Mouse (Mus musculus) liver, embryonic 14.5 days (tissue): ENCODE data around the gene Xbp1. TPM values are rescaled to one million over a fixed set of nuclear protein-coding genes. Genes with fewer than 3 reads are reported as not detected.
"Not testable (repeated sequence)": the region's sequence is repeated elsewhere in the genome, so short reads cannot be mapped to it uniquely, and the experiment has no call there.

ENCODE experiments used
- ATAC-seq: fragments of 200-750 bp; cut with Nextera tagmentation; 2 replicates; pipeline ENCODE4 v1.8.0; 2017; ENCODE audit warnings: moderate number of reproducible peaks, mild to moderate bottlenecking, moderate library complexity; ENCODE audit not compliant: insufficient read depth
- DNase-seq, 3 experiments: peaks; one replicate each; pipeline ENCODE4 v3.0.0-alpha.2; 2012 to 2013; ENCODE audit warnings: low read depth in 3 of 3, low spot score in 3 of 3
- H3K27ac ChIP-seq: fragments of 300-500 bp; sonication (generic); 2 replicates; pipeline ENCODE4 v1.5.1; 2014; ENCODE audit warnings: moderate library complexity, mild to moderate bottlenecking, control low read depth, inconsistent platforms
- H3K27me3 ChIP-seq: fragments of 300-500 bp; sonication (generic); 2 replicates; pipeline ENCODE4 v1.6.1; 2014; ENCODE audit warnings: mild to moderate bottlenecking, low read length, moderate library complexity; ENCODE audit not compliant: control insufficient read depth, insufficient read depth
- H3K36me3 ChIP-seq: fragments of 300-500 bp; sonication (generic); replicated peaks from 2 replicates; pipeline ENCODE4 v1.6.1; 2014; ENCODE audit warnings: low read depth; ENCODE audit not compliant: control insufficient read depth, insufficient read depth
- H3K4me1 ChIP-seq, 2 experiments: fragments of 200-500 bp in 1 of 2; fragments of 300-500 bp in 1 of 2; sonication (generic) in 1 of 2; replicated peaks; 2 replicates each; pipeline ENCODE4 v1.6.1; 2012 to 2014; ENCODE audit warnings: antibody characterized with exemption in 1 of 2, inconsistent platforms in 1 of 2, low read length in 1 of 2; ENCODE audit not compliant: control insufficient read depth in 2 of 2, insufficient read depth in 2 of 2
- H3K4me2 ChIP-seq: fragments of 300-500 bp; sonication (generic); 2 replicates; pipeline ENCODE4 v1.6.1; 2014; ENCODE audit warnings: low read depth, mild to moderate bottlenecking, control low read depth, moderate library complexity
- H3K4me3 ChIP-seq, 2 experiments: fragments of 200-500 bp in 1 of 2; fragments of 300-500 bp in 1 of 2; sonication (generic) in 1 of 2; 2 replicates each; pipeline ENCODE4 v1.5.1; 2012 to 2014; ENCODE audit warnings: low read depth in 2 of 2, low read length in 2 of 2, mild to moderate bottlenecking in 2 of 2, control low read depth in 1 of 2, inconsistent platforms in 1 of 2, moderate library complexity in 1 of 2; ENCODE audit not compliant: insufficient read depth in 1 of 2
- H3K9ac ChIP-seq: fragments of 300-500 bp; sonication (generic); replicated peaks from 2 replicates; pipeline ENCODE4 v1.6.1; 2014; ENCODE audit warnings: mild to moderate bottlenecking, control low read depth, moderate library complexity
- H3K9me3 ChIP-seq: fragments of 300-500 bp; sonication (generic); 2 replicates; pipeline ENCODE4 v1.6.1; 2016; ENCODE audit warnings: low read length, mixed read lengths; ENCODE audit not compliant: control insufficient read depth
- CTCF ChIP-seq: IDR thresholded peaks from 2 replicates; pipeline ENCODE4 v1.5.1; 2016; ENCODE audit warnings: antibody characterized with exemption, low read depth, control low read depth
- EP300 ChIP-seq: IDR thresholded peaks from 2 replicates; pipeline ENCODE4 v1.6.1; 2016; ENCODE audit warnings: antibody characterized with exemption, low read depth
- WGBS: fragments of 180-500 bp; shearing (Covaris S2); extraction: QIAGEN DNeasy Blood & Tissue Kit; methylation state at CpG from one replicate; pipeline ENCODE4 v1.1.7; 2014; ENCODE audit not compliant: insufficient replicate concordance; 5-methylcytosine and 5-hydroxymethylcytosine counted together
- polyA plus RNA-seq, 2 experiments: library from polyadenylated mRNA; depleted of rRNA in 1 of 2; stranded (reverse) in 1 of 2; unstranded in 1 of 2; fragments of >200 nt; fragmentation: Nextera tagmentation in 1 of 2; extraction: Ambion mirVana in 1 of 2; gene quantifications; 2 replicates each; pipeline versions ENCODE4 v1.2.1 to v1.2.3; 2012 to 2014

The Xbp1 gene
- polyA plus RNA-seq, 2 experiments, result 33.6 to 92.5 TPM

DNA sequence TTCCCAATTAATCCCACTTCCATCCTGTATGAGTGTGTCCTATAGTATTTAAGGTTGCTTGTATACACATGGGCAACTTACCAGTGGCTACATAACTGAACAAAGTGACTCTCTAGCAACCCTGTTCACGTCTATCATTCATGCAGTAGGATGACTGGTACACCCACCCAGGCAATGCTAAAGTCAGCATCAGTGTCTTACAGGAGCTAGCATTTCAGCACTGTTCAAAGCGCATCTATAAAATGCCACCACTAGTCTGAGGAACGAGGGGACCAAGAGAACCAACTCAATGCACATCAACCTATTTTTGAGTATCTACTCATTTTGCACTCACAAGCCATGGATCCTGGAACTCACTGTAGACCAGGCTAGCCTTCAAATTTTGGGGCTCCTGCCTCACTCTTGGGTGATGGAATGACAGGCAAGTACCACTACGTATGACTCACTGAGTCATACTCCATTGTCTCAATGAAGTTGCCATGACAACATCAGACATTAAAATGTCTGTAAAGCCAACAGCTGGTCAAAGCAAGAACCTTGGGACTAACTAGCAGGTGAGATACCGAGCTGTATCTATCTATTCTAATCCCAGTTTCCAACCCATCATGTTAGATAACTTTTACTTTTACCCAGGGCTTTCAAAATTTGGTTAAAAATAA is 7.5 kb downstream of the Xbp1 start:
- TF ChIP-seq EP300, result no peak
- TF ChIP-seq CTCF, result no peak
- WGBS, result 68% methylated on average over 5 of the region's 5 CpGs
- ATAC-seq, result no peak

DNA sequence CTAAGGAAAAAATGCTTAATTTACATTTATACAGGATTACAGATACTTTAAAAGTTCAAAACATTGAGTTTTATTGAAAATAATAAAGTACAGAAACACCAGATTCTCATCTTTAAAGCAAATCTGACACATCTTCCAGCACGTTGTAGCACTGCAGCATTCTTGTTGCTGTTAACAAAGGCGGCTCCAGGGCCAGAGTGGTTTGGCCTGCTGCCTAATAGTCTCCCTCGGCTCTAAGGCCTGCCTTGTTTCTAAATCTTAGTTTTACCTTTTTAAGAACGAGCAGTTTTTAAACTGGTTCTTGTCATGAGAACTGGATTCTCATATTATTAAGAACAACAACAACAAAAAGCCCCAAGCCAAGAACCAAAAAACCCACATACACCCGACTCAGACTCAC is 8.4 kb downstream of the Xbp1 start:
- no peak overlapping the region for H3K27ac ChIP-seq
- H3K9ac ChIP-seq, result no peak overlapping the region
- no peak overlapping the region for H3K4me2 ChIP-seq
- H3K9me3 ChIP-seq, result no peaks in the 10 kb centered on the region
- H3K4me3 ChIP-seq, result no peak overlapping the region
- H3K4me1 ChIP-seq, result no peaks in the 10 kb centered on the region
- H3K36me3 ChIP-seq, result peaks cover 78% of the 10 kb centered on the region
- DNase-seq (no peak), ATAC-seq (no peak)
- WGBS, result 70% methylated on average over 5 of the region's 5 CpGs
- no peaks in the 10 kb centered on the region for H3K27me3 ChIP-seq
- TF ChIP-seq EP300 (no peak), CTCF (no peak)

More for the DNA sequence above, 7.5 kb downstream of the Xbp1 start:
- H3K4me1 ChIP-seq, result 0 out of 4 replicates have a peak, but pooled peaks cover 0 to under 1% of the 10 kb centered on the region in 2 experiments
- H3K4me3 ChIP-seq, result no peak overlapping the region
- no peak overlapping the region for H3K9ac ChIP-seq
- no peaks in the 10 kb centered on the region for H3K9me3 ChIP-seq
- no peak overlapping the region for H3K4me2 ChIP-seq
- H3K27ac ChIP-seq, result no peak overlapping the region
- no peak for DNase-seq
- no peaks in the 10 kb centered on the region for H3K27me3 ChIP-seq
- peaks cover 78% of the 10 kb centered on the region for H3K36me3 ChIP-seq

GRCm38 (mm10) chr11:5530172-5530571 is 9.7 kb downstream of the Xbp1 start:
- Histone ChIP-seq H3K4me3 (no peak overlapping the region), H3K9ac (no peak overlapping the region), H3K4me1 (no peaks in the 10 kb centered on the region), H3K27ac (no peak overlapping the region), H3K9me3 (no peaks in the 10 kb centered on the region), H3K27me3 (no peaks in the 10 kb centered on the region), H3K36me3 (peaks cover 75% of the 10 kb centered on the region), H3K4me2 (no peak overlapping the region)
- no peak for DNase-seq
- ATAC-seq, result no peak
- TF ChIP-seq EP300 (no peak), CTCF (no peak)
- WGBS, result 72% methylated on average over 5 of the region's 5 CpGs

- ATAC-seq (no peak), DNase-seq (no peak)
- H3K27me3 ChIP-seq, result no peaks in the 10 kb centered on the region
- H3K4me2 ChIP-seq, result no peak overlapping the region
- peaks cover 70% of the 10 kb centered on the region for H3K36me3 ChIP-seq
- H3K4me3 ChIP-seq, result no peak overlapping the region
- no peak overlapping the region for H3K9ac ChIP-seq
- no peaks in the 10 kb centered on the region for H3K9me3 ChIP-seq
- WGBS, result 47% methylated on average over 6 of the region's 6 CpGs
- TF ChIP-seq CTCF (no peak), EP300 (no peak)
- H3K4me1 ChIP-seq, result no peaks in the 10 kb centered on the region
- H3K27ac ChIP-seq, result no peak overlapping the region
These were observed 10.3 kb downstream of the Xbp1 start for GRCm38 (mm10) chr11:5530717-5531116.

DNA sequence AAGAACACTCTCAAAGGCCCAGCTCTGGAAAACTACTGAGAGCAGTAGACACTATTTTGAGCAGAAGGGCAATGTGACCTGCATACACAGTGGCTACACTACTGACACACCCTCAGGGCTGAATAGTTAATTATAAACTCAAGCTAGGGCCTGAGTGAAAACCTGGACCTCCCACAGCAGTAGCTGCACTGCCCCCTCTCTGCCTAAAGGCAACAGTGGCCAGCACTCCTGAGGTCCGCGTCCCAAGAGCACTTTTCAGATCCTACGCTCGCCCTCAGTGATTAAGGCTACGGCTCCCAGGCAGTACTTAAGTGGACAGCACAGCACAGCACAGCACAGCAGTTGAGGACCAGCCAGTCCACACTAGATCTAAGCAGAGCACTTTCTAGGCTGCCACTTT is 12.6 kb downstream of the Xbp1 start:
- Histone ChIP-seq H3K27ac (no peak overlapping the region), H3K9ac (no peak overlapping the region), H3K4me2 (no peak overlapping the region), H3K4me1 (no peaks in the 10 kb centered on the region), H3K9me3 (no peaks in the 10 kb centered on the region), H3K36me3 (peaks cover 62% of the 10 kb centered on the region), H3K27me3 (no peaks in the 10 kb centered on the region), H3K4me3 (no peak overlapping the region)
- no peak for ATAC-seq
- 85% methylated on average over 5 of the region's 5 CpGs for WGBS
- no peak for TF ChIP-seq EP300
- peak; percentile 39; the same call in 1 of the 2 replicates for TF ChIP-seq CTCF
- no peak for DNase-seq

GRCm38 (mm10) chr11:5537454-5537853 is 17.0 kb downstream of the Xbp1 start:
- H3K9ac ChIP-seq, H3K27me3 ChIP-seq, H3K9me3 ChIP-seq, H3K4me2 ChIP-seq, H3K27ac ChIP-seq, ATAC-seq, H3K4me3 ChIP-seq, DNase-seq: not testable (repeated sequence)
- Histone ChIP-seq H3K4me1 (peaks cover 11 to 20% of the 10 kb centered on the region in 2 experiments), H3K36me3 (peaks cover 41% of the 10 kb centered on the region)
- WGBS, result 89% methylated on average over 4 of the region's 4 CpGs
